Mouse (Mus musculus): ENCODE measurements at regions not wholly inside any gene's neighbourhood (a gene's known extent, or its start where the extent isn't known, plus 50 kb on each side); places are given as distances from the start of the nearest gene placed in this dataset.

DNA sequence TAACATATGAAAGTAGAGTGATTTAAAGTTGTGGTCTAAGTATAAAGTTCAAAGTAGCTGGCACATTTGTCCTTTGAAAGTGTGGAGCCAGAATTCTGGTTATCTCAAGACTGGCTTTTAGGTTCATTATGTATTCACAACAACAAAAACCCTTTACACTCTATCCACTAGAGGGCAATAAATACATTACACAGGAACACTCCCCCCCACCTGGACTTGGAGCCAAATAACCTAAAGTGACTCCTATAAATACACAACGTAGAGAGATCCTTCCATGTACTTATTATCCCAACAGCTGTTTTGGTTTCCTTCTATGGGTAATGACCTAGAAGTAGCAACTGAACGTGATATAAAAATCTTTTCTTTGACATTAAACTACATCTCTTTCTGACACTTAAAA, 1235.8 kb downstream of the Pcdh19 start:
- Histone ChIP-seq H3K36me3 (replicated peaks; ENCODE audit: control insufficient read depth, insufficient read depth, low read length) (no peaks in the 10 kb centered on the region), H3K9ac (replicated peaks; ENCODE audit: low read depth, low read length) (no peak overlapping the region), H3K27me3 (ENCODE audit: control insufficient read depth, insufficient read depth, low read length) (no peaks in the 10 kb centered on the region), H3K4me2 (ENCODE audit: low read depth, low read length) (no peak overlapping the region), H3K4me1 (ENCODE audit: control insufficient read depth, insufficient read depth) (no peaks in the 10 kb centered on the region), H3K4me3 (ENCODE audit: low read depth, low read length) (no peak overlapping the region), H3K9me3 (replicated peaks; ENCODE audit: control insufficient read depth, low read length) (no peaks in the 10 kb centered on the region), H3K27ac (ENCODE audit: low read depth) (no peak overlapping the region)
- TF ChIP-seq EP300 (IDR thresholded peaks at IDR 0.05; ENCODE audit: low read depth) (no peak), CTCF (IDR thresholded peaks at IDR 0.05; ENCODE audit: low read depth) (peak; percentile 39)
- DNase-seq (ENCODE audit: low spot score) = no peak
- 21% methylated on average over 2 of the region's 2 CpGs for WGBS
- no peak for ATAC-seq (ENCODE audit: insufficient read depth, low read depth)

Data from heart, postnatal 0 days (tissue).